Mouse (Mus musculus): Measurements from ENCODE around the gene Dglucy. TPM values are rescaled to one million over a fixed set of nuclear protein-coding genes. Genes with fewer than 3 reads are reported as not detected.

Gene Dglucy
- total RNA-seq, 4 experiments from 2014 or later, result 20.7 to 31.2 (median 23.0) TPM

DNA sequence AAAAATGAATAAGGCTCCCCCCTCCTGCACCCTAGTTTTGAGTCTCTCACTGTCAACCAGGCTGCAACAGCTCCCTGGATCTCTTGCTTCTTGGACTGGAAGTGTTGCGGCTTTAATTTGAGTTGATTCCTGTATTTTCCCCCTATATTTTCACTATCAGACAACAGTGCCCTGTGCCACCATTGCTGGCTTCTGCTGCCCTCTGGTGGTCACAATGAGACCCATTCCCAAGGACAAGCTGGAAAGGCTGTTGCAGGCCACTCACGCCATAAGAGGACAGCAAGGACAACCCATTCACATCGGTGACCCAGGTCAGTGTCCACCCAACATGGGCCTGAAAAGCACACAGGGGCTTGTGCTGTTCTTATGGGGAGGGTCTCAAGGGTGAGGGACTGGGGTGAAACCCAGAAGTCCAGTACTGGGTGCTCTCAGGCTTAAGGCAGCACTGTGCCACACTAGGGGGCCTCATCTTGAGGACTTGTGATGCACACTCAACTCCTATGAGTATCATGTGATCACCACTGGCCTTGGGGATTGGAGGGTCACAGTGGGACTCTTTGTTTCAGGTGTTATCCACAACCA is 62.4 kb downstream of the Dglucy start:
- peak; percentile 66 for DNase-seq

DNA sequence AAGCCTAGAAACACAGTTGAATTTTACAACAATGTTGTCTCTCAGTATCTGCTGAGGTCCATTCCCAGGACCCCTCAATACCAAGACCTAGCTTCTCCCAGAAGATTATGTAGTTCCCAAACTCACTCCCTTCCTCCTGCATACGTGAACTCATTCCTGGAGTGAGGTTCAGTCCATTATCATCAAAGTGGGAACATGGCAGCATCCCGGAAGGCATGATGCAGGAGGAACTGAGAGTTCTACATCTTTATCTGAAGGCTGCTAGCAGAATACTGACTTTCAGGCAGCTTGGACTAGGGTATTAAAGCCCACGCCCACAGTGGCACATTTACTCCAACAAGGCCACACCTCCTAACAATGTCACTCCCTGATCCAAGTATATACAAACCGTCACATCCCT is 64.3 kb downstream of the Dglucy start:
- no peak for DNase-seq

DNA sequence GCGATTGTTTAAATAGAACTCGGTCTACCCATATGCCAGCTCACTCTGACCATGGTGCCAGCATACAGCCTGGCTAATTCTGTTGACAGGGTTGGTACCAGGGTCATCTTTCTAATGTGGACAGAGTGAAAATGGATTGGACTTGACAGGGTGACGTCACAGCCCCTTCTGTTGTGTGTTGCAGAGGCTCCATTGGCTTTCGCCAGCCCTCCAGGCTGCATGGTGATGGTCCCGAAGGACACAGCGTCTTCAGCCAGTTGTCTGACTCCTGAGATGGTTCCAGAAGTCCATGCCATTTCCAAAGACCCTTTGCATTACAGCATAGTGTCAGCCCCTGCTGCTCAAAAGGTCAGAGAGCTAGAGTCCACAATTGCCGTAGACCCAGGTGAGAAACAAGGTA is 65.7 kb downstream of the Dglucy start:
- no peak for DNase-seq

DNA sequence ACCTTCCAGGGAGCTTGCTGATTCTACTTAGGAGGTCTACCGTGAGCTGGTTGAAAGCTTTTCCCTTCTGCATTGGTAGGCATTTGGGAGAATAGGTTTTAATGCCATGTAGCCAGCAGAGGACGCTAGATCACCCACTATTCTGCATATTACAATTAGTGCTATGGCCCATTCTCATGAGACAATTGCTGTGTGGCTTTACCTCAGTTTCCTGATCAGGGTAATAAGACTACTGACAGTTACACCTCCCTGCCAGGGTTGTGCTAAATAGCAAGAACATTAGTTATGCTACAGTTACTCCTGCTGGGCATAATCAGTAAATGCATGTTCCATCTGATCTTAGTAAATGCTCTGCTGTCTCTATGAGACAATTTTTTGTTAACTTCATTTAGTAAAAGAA is 67.0 kb downstream of the Dglucy start:
- DNase-seq, result no peak

DNA sequence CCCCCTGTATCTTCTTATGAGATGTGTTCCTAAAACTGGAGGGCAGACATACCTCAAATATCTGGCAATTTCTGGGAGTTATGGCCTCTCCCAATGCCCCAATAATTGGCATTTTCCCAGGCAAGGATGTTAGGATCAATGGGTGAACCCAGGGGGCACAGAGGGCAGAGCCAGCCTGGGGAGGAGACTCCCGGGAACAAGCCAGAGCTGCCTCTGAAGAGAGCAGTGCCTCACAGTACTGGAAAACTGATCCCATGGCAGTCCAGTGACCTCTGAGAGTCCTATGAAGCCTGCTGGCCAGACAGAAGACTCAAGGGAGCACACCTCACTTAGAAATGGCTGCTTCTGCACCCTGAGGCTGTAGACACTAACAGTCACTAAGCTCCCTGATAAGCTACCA is 67.7 kb downstream of the Dglucy start:
- no peak for DNase-seq

- DNase-seq, result no peak
Observed at GRCm38 (mm10) chr12:100847437-100848080, 68.7 kb downstream of the Dglucy start.

DNA sequence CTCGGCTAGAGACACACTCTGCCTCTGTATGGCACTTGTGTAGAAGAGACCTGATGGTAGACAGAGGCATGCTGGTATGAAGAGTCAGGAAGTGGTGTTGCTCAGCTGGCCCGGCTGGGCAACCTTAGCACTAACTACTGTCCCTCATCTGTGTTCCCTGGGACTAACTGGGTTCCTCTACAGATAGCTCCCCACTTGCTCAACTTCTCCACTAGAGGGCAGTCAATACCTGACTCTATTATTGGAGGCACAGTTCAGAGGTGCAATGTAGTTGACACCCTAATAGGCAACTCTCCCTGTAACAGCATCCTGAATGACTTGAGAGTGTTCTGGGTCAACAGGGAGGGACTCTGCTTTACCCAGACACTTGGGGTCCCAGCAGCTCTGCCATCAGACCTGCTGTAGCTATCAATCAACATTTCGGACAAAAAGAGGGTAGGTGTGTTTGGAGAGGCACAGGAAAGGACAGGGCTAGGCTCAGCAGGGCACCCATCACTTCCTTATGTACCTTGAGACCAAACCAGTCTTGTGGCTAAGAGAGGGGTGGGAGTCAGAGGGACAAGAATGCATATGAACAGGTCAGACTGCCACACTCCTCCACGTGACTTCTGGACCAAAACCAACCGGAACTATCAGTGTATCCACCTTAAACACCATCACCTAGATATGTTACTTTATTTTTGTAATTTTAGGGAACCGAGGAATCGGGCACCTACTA is 70.7 kb downstream of the Dglucy start:
- peak; percentile 15 for DNase-seq

- no peak for DNase-seq
Observed at GRCm38 (mm10) chr12:100852370-100852769, 73.5 kb downstream of the Dglucy start.

DNA sequence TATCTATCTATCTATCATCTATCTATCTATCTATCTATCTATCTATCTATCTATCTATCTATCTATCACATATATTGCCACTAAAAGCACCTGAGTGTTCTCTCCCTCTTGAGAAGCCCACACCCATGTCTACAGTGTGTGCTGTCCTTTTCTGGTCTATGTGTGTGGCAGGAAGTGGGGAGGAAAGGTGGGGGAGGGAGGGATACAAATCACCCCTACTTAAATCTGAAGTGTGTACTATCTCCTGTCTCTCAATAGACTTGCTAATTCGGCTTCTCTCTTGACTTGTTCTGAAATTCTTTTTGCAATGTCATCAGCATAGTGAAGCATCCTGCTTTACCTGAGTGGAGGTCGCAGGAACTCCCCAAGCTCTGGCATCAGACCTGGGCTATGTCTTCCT is 77.5 kb downstream of the Dglucy start:
- no peak for DNase-seq

DNA sequence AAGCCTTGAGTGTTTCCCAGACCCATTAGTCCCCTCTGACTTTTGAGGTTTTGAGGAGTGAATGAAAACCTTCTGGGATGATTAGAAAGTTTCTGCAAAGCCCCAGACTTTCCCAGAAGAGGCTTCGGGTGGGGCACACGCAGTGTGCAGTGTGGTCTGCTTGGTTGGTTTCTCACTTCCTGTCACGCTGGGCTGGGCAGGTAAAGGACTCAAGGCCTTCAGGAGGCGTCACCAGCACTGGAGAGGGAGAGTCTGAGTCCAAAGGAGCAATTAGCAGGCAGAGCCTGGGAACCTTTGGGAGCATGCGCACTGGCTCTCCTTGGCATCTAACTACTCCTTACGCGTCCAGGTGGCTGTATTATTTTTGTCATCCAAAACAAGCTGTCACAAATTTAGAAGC is 78.9 kb downstream of the Dglucy start:
- no peak for DNase-seq

DNA sequence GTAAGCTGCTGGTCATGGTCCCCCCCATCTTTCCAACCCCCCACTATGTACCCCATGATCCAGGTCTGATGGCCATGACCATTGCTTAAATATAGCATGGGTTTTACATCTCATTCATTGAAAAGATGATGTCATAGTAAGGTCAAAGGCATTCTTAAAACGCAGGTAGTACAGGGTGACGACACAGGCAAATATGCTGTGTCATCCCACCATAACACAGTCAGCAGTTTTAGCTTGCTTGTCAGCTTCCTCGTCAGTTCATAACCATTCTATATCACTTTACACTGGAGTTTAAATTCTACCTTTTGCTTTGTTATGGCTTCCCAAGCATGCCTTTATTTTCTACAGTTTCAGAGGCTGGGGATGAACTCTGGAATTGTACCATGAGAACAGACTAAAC is 83.4 kb downstream of the Dglucy start:
- no peak for DNase-seq

GRCm38 (mm10) chr12:100862856-100863446 is 84.1 kb downstream of the Dglucy start:
- DNase-seq, result no peak

GRCm38 (mm10) chr12:100865072-100865471 is 86.2 kb downstream of the Dglucy start:
- DNase-seq, result no peak

- no peak for DNase-seq
Observed at GRCm38 (mm10) chr12:100865509-100866078, 86.7 kb downstream of the Dglucy start.

DNA sequence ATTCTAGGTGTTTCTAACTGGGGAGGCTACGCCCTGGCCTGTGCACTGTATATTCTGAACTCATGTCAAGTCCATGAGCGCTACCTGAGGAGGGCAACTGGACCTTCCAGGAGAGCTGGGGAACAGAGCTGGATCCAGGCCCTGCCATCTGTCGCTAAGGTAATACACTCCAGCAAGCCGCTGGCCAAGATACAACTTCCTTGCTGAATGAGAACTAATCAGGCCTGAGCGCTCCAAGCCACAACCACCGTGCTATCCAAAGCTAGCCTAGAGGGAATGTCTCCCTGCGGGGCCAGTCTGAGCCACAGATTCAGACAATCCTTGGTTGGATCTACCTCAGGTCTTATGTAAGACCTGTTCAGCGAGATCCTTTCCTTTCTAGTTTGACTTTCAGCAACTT is 88.2 kb downstream of the Dglucy start:
- no peak for DNase-seq

DNA sequence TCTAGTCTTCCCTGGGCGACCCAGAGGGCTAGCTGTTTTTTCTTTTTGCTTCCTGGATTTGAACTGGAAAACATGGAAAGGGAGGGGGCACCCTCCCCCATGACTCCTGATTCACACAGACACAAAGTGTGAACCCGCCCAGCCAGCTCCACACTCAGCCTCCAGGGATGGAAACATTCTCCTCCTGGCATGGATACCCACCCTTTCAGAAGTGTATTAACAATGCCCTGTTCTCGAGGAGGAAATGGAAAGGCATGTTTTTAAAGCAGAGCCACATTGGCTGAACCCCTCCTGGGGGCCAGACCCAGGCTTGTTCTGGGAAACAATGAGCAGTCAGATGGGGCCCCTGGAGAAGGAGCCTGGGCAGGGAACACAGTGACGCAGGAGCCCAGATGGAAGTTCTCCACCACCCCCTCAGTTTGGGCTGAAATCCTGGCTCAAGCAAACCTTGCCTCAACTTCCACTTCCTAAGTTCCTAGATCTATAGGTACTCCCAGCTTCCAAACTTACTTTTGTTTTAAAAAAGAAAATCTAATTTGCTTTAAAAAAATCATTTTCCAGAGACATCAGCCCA is 89.3 kb downstream of the Dglucy start:
- no peak for DNase-seq

DNA sequence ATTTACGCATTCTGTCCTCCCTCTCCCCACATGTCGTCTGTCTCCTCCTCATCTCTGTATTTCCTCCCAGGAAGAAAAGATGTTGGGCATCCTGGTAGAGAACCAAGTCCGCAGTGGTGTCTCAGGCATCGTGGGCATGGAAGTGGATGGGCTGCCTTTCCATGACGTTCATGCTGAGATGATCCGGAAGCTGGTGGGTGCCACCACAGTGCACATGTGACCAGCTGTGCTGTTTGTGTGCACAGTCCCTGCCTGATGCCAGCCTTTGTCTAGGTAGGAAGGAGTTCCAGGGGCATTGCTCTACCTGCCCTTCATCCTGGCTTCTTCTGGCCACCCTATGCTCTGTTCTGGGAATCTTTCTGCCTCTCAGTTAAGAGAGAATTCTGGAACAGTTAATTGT is 92.4 kb downstream of the Dglucy start:
- DNase-seq, result no peak

DNA sequence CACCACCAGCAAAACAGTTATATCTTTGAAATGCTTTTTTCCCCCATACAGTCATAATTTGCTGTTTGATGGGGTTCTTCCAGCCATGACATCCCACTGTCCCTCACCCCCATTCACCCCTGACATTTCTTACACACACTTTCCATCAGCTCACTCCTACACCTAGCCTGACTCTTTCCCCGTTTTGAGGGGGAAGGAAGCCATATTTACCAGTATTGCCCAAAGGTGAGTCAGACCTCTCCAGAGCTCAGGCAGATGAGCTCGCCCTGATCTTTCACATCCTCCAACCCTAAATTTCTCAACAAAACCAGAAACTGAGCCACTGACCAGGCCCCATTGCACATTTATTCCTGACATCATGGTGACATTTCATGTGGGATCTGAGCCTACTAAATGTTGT is 93.0 kb downstream of the Dglucy start:
- no peak for DNase-seq

DNA sequence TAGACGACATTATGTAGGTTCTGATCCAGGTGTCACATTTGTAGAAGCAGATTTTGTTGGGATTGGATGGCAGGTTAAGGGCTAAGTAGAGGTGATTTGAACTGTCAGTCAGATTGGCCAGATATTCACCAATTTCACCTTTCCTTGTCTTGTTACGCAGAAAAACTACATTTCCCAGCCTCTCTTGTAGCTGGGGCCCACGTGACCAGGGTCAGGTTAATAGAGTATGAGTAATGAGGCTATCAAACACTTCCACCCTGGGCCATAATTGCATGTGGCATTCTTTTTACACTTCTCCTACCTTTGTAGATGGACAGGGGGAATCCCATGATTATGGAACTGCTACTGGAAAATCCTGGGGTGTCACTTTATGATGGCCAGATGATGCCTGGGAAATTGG is 94.8 kb downstream of the Dglucy start:
- no peak for DNase-seq

DNA sequence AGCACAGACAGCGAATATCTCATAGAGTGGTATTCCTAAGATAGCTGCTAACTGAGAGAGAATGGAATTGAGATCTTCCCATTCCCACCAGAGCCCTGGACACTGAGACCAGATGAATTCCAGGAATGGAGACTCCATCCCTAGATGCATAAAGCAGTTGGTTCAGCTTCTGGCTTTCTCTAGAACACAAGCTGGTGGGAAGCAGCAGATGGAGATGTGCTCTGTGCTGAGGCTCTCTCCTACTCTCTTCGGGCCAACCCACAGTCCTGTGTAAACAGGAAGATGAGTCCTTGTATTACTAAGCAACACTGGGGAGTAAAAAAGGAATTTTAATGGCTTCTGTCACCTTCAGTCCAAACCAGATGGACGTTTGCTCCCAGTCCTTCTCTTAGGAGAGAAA is 96.7 kb downstream of the Dglucy start:
- no peak for DNase-seq

- DNase-seq, result no peak
Observed at GRCm38 (mm10) chr12:100875960-100876359, 97.1 kb downstream of the Dglucy start.

GRCm38 (mm10) chr12:100877936-100878335 is 99.1 kb downstream of the Dglucy start:
- DNase-seq, result no peak

DNA sequence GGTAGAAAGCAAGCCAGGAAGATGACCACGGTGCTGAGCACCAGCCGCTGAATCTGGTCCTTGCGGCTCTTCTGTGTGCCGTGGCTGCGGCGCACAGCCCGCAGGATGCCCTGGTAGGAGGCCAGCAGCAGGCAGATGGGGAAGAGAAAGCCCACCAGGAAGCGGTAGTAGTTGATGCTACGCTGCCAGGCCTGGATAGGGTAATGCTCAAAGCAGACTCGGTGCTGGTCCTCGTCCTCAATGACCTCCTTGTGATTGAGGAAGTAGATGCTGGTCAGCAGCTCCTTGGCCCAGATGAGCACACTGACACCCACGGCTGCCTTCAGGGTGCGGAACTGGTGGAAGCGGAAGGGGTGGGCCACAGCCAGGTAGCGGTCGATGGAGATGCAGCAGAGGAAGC is 99.7 kb downstream of the Dglucy start:
- no peak for DNase-seq
